Mouse (Mus musculus) c-Kit-positive CD71-negative TER-119-negative erythroid progenitor cells, embryonic 14.5 days (primary cell): Measurements from ENCODE around the gene Zfp648.
A peak's percentile ranks its signal among the peaks of the same experiment; 100 is the strongest.

Experiments used
- DNase-seq: peaks from one replicate; pipeline ENCODE4 v3.0.0-alpha.2; 2013; ENCODE audit warnings: low read depth

Zfp648 gene

DNA sequence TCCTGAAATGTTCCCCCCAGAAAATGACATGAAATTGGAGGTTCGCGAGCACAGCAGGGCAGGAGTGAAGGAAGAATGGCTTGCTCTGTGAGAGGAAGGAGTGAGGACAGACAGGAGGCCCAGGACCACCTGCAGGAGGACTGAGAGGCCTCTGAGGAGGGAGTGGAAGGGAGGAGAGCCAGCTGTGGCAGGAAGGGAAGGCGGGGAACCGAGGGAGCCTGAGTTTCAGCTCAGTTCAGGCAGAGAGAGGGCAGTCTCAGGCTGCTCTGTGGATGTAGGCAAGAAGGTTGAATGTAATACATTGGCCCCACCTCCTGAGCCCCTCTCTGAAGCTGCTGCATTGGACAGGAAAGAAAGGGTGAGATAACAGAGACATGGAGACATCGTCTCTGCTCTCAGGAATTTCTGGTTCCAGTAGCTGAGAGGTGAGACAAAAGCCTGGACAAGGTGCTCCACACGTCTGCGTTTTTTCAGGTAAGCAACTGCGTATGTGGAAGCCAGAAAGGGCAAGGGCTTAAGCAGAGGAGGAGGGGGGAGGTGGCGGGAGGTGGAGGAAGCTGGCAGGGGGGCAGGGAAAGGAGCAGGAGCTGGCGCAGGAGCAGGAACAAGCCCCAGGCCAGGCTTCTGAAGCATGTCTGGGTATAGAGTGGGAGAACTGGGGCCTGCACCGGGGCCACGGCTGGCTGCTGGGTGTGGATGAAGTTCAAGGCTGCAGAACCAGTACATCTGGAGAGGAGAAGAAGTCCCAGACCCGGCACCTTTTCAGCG, at the start of gene Zfp648:
Zfp648 (plus strand) TSS at position 233 of the 768 bp plus-strand sequence.
- no peak for DNase-seq

DNA sequence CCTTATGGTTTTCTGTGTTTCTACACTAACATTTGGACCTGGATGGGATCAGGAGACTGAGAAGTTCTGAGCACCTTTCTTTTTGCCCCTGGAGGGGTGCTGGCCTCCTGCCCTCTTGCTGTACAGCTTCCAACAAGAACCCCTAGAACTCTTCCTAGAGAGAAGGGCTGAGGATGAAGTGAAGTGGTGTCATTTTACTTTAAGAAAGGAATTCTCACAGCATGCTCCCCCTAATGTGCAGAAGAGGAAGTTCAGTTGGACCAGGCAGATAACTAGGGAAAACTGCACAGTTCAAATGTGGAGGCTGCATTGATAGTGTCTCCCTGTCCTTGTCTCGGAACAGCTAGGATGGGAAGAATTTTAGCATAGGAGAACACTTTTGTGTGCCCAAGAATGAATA, 48.4 kb upstream of the Zfp648 start:
- no peak for DNase-seq

DNA sequence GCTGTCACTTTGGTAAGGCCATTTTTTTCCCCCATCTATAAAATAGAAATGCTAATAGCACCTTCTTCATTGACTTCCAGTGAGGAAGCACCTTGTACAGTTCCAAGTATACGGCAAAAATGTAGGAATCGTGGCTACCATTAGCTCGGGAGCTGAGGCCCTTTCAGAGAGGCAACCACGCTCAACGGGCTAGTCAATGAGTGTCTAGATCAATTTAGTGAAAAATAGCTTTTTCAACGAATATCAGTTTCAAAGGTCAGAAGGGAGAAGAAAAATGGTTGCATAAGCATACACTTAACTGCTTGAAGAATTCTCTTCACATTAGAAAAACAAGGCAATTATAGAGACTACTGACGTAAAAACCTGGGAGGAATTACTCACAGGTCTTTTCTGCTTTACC, 47.2 kb upstream of the Zfp648 start:
- no peak for DNase-seq

DNA sequence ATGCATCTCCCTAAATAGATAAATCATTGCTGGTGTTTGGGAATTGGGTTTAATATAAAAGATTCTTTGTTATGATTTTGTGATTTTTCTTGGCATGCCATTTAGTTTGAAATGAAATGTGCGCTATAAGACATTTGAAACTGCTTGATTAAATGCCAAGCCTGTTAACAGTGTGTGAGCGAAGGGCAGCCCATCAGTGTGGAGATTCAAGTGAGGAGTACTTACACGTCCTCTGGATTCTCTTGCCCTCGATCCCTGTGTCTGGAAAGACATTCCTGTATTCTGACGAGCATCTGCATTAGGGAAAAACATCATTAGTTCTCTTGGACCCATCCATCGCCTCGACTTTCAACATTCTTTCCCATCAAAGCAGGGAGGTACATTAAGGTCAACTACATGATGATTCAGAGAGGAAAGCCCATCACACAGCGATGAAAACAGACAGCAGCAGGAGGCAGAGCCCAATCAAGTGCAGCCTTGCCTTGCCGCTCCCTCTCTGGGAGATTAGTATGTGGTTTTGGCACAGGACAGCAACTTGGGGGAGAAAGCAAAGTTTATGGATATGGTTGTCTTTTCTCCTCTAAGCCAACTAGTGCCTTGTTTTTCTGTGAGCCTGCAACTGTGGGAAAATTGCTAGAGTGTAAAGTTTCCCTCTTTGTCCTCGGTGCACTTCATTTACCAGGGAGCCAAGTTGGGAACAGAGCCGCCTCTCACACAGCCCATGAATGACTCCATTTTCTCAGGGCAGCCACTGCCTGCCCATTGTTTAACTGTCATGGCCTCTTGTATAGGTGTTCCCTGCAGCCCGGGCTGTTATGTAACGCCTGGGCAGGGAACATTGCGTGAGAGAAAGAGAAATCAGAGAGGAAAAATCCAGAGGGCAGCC, 44.6 kb upstream of the Zfp648 start:
- no peak for DNase-seq

DNA sequence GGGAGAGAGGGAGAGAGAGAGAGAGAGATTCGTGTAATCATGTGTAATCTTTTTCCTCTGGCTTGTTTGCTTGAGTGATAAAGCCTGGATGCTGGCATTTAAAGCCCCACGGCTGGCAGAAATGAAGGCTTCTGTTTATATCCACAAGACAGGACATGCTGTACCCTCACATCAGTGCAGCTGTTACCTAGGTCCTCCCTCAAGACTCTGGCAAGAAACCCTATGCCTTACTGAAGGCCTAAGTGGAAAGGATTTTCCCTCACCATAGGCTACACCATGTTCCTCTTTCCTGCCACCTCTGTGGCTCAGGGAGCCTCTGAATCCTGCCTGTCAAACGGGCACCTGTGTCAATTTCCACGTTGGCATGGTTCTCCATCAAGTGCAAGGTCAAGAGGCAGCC, 43.9 kb upstream of the Zfp648 start:
- DNase-seq = no peak

DNA sequence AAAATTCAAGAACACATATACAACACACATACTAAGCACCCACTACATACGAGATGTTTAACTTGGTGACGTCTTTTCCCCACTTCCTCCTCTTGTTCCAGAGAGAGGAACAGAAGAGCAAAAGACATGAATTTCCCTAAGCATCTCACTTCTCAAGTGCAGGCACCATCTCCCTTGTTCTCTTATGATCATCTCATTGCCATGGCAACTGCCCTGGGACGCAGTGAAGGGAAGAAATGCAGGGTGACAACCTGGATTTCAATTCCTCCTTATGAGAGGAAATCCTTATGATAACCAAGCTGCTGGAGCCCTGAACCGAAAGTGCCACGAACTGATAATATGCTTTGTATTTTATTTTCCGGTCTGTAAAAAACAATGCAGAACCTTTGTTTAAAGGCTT, 33.3 kb upstream of the Zfp648 start:
- no peak for DNase-seq

DNA sequence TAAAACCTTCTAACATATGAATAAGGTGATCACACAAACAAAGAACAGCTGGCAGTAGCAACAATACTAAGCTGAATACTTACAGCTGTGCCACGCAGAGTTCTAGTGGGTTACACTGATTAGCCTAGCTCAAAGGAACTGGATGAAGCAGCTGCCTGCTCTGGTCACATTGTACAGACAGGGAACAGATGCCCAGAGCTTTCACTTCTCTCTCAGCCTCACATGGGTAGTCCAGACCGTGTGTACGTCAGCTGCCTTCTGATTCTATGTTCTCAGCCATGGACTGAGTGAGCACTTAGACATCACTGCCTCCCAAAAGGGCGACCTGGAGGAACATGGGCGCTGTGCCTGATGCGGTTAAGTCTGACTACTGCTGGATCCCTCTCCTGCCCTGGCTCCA, 25.7 kb upstream of the Zfp648 start:
- DNase-seq = no peak

DNA sequence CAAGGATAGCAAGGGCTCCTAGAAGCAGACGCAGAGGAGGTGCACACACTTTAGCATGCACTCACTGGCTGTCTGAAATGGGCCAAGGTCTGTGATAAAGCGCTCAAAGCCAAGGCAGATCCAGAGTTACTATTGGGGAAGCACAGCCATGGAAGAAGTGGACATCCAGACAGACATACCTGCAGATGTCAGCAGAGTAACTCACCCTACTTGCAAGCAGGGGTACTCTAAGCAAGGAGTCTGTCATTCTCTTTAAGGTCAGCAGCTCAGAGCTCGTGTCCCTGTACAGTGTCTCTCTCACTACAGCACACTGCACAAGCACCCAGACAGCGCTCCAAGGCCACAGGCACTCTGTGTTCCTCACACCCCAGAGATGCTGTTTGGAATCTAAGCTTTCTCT, 23.2 kb upstream of the Zfp648 start:
- DNase-seq = no peak

DNA sequence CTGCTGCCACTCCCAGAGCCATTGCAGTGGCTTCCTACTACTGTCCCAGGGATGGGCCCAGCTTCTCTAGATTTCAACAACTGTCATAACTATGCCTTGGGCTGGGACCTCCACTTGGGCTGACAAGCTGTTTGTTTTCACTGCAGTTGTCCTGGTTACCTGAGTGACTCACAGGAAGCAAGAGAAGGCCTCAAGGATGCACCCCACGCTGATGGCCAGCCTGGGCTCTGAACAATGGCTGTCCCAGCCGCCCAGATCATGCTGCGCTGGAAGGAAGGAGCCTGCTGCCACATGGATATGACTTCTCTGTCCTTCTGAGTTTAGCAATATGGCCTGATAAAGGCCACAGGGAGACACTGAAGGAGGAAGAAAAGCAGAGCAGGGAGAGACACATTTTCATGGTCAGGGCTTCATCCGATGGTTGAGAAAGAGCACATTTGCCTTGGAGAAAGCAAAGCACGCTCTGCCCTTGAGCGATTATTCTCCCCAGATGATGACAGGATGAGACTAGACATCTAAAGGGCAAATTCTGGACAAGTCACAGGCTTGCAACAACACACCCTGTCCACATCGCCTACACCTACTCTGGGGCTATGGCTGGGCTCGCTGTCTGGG, 22.3 kb upstream of the Zfp648 start:
- DNase-seq = no peak

DNA sequence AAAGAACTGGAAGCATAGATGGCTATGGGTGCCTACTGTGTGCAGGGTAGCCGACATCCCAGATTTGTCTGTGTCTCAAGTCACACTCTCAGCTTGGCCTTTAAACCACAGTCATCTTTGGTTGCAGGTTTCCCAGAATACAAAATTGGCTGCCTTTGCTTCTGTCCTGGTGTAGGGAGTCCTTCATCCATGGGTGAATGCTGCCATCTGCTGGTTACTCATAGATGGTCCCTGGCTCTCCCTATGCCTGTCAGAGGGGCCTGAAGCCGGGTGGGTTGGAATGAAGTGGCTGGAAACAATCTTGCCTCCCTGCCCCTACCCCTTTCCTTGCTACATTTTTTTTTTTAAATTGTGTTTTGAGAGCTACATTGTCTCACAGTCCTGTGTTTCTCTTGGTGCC, 20.0 kb upstream of the Zfp648 start:
- DNase-seq = peak; percentile 44

DNA sequence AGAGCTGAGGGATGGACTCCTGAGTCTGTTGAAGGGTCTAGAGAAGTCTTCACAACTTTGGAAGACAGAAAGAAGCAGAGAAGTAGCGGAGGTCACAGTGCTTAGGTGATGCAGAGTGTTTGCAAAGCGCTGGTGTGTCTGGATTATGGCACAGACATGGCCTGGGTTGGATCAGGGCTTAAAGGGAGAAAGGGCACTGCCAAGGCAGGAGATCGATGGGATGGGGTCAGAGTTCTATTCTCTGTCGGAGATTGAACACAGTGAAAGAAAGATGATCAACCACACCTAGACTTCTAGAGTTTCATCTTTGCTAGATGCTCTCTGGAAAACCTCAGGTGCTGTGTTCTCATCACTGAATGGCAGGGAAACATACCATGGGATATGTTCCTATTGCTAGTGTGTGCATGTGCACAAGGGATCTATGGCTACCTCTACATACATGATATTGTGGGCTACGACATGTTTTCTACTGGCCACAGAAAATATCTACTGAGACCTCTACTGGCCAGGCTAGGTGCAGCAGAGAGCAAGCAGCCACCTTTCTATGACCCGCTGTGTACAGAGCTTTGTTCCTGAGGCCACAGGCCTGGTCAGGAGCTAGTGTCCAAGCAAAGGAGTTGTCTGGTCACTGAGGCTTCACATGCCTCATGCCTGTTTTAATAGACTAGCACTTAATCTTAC, 18.5 kb upstream of the Zfp648 start:
- no peak for DNase-seq

DNA sequence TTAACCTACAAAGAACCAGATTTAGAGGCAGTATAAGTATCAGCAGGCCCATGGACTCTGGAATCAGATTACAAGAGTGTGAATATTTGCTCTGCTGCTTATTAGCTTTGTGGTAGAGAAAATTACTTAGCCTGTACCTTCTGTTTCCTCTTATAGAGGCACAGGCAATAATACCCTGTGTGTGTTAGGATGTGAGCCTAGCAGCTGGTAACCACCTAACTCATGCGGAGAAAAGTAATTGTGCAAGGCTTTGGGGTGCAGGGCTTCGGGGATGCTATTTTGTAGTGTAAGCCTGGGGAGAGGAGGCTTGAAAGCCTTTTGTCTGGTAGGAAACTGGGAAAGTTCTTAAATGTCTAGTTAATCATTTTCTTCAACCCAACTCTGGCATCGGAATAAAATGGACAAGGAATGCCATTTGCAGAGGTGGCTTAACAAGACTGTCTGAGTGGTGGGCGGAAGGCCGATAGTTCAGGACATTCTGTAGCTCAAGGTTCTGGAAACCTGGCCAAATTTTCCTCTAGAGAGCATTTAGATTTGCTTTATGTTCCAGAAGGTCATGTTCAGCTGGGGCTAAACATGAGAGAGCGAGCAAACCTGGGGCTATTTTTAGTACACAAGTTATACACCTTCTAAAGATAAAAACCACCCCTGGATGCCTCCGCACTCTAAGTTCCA, 17.8 kb upstream of the Zfp648 start:
- DNase-seq = no peak

DNA sequence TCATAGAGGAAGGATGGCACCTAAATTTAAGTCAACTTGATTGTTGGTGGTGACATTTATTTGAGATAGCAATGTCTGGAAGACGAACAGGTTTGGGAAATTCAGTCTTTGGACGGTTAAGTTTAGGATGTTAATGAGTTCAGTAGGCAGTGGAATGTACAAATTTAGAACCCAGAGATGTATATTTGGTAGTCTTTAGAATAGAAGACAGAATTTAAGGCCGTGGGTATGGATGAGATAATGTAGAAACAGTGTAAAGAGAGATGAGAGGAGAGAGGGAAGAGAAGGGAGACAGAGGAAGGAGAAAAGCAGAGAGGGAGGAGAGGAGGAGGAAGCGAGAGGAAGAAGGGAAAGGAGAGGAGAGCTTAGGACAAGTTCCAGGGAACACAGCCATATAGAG, 12.8 kb upstream of the Zfp648 start:
- DNase-seq = no peak

DNA sequence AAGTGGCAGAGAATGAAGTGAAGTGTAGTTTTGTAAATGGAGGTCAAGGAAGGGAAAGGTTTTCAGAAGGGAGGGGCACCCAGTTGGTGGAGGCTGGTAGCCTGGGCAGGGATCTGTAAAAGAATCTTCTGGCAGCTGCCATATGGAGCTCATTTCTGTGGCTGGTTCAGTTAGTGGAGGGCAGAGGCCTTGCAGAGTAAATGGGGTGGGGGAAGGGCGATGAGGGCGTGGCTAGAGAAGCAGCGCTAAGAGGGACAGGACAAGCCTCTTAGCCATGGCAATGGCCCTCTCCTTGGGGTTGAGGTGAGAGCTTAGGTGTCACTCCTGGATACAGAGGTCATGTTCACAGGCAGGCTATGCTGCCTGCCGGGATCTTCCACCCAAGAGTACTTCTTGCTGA, 12.4 kb upstream of the Zfp648 start:
- DNase-seq = no peak

DNA sequence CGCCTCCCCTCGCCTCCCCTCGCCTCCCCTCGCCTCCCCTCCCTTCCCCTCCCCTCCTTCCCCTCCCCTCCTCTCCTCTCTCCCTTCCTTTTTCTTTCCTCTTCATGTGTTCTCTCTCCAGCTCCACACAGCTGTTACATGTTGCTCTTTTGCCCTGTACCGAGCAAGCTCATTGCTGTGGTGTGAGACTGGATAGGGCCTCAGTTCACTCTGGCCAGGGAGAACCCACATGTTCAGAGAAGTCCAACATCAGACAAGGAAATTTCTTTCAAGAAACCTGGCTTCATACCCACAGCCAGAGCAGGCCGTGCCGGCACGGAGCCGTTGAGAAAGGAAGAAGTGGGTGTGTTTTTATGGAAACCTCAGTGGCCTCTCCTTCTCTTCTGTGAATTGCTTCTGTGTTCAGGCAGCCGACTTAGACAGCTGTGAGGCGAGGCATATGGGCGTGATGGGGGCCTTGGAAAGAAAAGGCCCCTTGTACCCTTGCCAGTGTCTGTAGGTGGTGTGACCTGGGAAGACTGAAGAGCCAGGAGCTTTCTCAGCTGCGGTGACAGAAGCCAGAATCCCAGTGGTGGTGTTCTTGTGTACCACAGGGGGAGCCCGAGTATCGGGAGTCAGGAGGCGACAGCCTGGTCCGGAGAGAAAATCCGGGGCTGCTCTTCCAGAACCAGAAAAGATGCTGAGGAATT, 11.0 kb upstream of the Zfp648 start:
- DNase-seq = no peak

DNA sequence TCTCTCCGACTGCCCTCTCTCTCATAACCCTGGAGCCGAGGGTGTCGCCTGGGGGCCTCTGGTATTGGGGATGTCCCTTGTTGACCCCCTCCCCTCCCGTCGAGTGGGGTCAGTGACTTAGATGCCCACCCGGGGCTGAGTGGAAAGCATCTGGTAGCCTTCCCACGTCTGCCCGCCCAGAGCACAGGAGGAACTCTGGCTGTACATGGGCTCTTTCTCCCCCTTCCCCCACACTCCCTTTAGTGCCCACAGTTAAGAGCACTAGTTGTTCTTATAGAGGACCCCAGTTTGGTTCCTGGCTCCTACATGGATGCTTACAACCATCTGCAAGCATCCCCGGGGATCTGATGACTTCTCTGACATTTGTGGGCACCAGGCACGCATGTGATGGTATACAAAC, 2.1 kb upstream of the Zfp648 start:
- DNase-seq = no peak

DNA sequence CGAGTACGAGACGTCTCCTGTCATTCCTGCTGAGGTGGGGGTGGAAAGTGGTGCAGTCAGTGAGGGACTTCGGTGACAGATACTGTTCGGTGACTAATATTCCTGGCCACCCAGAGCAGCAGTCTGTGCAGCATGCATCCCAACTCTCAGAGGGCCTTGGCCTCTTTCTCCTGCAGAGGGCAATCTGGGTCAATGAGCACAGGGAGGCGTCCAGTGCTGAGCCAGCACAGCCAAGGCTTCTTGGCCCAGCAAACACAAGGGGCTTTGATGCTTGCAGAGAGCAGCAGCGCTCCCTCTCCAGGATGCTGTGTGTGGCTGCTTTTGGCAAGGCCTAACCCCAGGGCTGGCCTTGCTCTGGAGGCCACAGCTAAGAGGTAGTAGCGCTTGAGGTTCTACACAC, 1.6 kb downstream of the Zfp648 start:
- no peak for DNase-seq

DNA sequence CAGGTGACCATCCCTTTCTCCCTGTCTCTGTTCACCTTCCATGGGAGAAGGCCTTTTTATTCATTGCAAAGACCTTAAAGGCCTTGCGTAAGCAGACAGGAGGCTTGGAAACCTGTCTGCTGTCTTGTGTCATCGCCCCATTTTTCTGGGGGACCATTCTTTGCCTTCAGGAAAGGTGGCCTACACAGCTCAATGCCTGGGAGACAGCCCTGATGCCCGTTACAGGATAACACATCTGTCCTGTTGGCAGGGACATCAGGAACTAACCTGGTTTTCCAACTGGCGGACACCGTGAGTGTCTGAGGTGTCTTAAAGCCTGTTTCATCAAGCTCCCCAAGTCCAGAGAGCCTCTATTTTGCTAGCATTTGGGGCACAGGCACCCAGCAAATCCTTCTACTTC, 2.4 kb downstream of the Zfp648 start:
- no peak for DNase-seq

DNA sequence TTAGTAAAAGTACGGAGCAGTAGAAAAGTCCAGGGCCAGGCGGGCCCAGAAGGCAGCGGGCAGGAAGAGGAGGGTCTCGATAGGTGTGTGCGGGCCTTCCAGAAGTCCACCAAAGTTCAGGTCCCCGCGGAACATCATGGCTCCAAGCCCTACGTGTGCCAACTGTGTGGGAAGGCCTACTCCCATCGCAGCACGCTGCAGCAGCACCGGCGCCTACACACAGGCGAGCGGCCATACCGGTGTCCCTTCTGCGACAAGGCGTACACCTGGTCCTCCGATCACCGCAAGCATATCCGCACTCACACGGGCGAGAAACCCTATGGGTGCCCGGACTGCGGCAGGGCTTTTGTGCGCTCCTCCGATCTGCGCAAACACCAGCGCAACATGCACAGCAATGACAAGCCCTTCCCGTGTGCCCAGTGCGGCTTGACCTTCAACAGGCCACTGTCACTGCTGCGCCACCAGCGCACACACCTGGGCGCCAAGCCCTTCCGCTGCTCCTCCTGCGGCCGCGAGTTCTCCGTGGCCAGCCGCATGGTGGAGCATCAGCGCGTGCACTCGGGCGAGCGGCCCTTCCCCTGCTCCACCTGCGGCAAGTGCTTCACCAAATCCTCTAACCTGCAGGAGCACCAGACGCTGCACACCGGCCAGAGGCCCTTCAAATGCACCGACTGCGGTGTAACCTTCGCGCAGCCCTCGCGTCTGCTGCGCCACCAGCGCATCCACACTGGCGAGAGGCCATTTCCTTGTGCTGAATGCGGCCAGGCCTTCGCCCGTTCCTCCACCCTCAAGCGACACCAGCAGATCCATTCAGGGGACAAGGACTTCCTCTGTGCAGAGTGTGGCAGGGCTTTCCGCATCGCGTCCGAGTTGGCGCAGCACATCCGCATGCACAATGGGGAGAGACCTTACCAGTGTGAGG, 3.9 kb downstream of the Zfp648 start:
- no peak for DNase-seq

DNA sequence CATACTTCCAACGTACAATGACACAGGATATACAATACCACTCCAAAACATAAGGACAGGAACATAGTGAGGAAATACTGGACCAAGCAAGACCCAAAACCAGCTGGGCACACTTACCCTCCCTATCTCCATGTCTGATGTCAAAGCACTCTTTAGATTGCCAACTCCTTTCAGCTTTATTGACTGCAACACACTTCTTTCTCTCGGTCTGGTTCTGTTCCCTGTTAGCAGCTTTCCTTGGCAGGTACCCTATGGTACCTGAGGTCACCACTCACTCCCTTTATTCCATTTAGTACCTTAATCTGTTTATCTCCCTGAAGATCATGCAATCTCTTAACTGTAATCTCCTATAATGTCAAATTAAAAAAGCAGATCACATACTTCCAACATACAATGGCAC, 19.0 kb downstream of the Zfp648 start:
- no peak for DNase-seq
